Mouse (Mus musculus) erythroblast, embryonic 14.5 days (primary cell): ENCODE measurements around the gene Gphb5. TPM values are rescaled to one million over a fixed set of nuclear protein-coding genes. Genes with fewer than 3 reads are reported as not detected.

Source experiments
- H3K27me3 ChIP-seq: 2 replicates; pipeline ENCODE4 v1.6.1; 2012; ENCODE audit warnings: inconsistent platforms; ENCODE audit not compliant: control insufficient read depth
- H3K36me3 ChIP-seq: 2 replicates; pipeline ENCODE4 v1.6.1; 2012; ENCODE audit warnings: mild to moderate bottlenecking, inconsistent platforms; ENCODE audit not compliant: control insufficient read depth
- H3K4me1 ChIP-seq: 2 replicates; pipeline ENCODE4 v1.6.1; 2012; ENCODE audit warnings: inconsistent platforms; ENCODE audit not compliant: control insufficient read depth
- H3K4me3 ChIP-seq: replicated peaks from 2 replicates; pipeline ENCODE3; 2012; ENCODE audit warnings: moderate library complexity, mild to moderate bottlenecking, inconsistent platforms
- H3K9me3 ChIP-seq: 2 replicates; pipeline ENCODE4 v1.6.1; 2012; ENCODE audit warnings: low read length, inconsistent platforms, mixed read lengths; ENCODE audit not compliant: control insufficient read depth
- GATA1 ChIP-seq: IDR thresholded peaks from 2 replicates; pipeline ENCODE4 v1.6.1; 2012; ENCODE audit warnings: low read length, inconsistent platforms, mixed read lengths
- TAL1 ChIP-seq: IDR thresholded peaks from 3 replicates; pipeline ENCODE4 v1.6.1; 2012; ENCODE audit warnings: low read length, inconsistent platforms, mixed read lengths
- polyA plus RNA-seq: library from polyadenylated mRNA; stranded (reverse); fragments of >175 nt; gene quantifications from 2 replicates; pipeline ENCODE4 v1.2.3, GENCODE M21; 2012

Gphb5 gene
- polyA plus RNA-seq, 1 experiment = not detected

DNA sequence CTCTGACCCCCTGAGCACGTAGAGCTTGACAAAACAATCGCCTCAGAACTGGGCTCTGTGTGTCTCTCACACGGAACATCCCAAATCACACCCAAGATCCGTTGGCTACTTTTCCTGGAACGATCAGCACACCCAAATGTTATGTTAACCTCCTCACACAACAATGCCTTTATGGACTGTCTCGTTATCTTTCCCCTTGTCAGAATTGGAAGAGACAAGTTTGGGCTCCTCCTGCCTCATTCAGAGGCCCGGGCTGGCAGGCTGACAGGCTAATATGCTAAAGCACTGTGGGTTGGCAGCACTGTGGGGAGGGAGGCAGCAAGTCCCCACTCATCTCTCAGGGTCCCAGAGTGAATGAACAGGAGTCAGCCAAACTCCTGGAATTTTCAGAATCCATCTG lies 19.5 kb downstream of the Gphb5 start:
- H3K4me1 ChIP-seq = no peaks in the 10 kb centered on the region

DNA sequence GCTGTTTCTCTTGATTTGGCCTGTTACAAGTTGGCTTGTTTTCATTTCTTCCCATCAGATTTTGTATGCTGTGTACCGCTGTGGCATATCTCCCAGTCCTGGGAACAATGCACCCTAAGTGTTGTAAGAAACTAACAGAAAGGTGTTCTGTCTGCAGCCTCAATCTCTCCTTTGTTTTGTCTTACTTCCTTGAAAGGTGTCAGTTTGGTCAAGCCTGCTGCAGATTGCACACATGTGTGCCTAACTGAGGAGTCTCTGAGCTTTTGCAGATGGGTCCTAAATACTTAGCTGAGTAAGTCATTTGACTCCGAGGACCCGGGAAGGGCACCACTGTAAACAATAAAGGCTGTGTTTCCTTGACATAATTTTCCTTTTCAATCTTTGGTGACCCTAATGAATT lies 20.0 kb downstream of the Gphb5 start:
- Histone ChIP-seq H3K36me3 (no peaks in the 10 kb centered on the region), H3K27me3 (no peaks in the 10 kb centered on the region)
- TF ChIP-seq TAL1 (no peak), GATA1 (no peak)

More for the DNA sequence above, 19.5 kb downstream of the Gphb5 start:
- Histone ChIP-seq H3K36me3 (no peaks in the 10 kb centered on the region), H3K9me3 (no peaks in the 10 kb centered on the region), H3K27me3 (no peaks in the 10 kb centered on the region), H3K4me3 (no peak overlapping the region)
- no peak for TF ChIP-seq TAL1
- TF ChIP-seq GATA1 = no peak

DNA sequence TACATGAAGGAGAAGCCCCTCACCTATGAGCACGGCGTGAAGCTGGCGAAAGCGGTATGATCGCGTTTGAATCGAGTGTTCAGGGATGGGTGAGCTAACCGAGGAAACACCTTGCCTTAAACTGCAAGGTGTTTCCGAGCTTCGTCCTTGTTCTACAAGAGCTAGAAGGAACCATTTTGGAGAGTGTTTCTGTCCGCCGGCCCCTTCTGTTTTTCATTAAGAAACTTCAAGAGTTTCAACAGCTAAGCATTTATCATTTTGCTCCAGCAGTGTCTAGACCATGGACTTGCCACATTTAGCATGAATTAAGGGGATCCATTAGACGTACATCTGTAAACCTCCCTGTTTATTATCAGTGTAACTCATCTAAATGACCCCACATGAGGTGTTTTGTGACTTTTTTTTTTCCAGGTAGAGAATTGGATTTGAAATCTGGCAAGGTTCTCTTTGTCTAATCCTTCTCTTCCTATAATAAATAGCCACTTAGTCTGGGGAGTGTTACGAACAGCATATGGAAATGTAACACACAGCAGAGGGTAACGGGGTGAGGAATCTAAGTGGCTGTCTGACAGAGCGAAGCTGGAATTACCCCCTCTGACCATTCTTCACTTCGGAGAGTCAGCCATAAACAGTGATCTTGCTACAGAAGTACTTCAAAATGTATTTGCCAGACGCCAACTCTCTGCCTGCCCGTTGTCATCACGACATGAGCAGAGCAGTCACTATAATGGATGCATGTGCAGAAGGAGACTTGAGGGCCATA lies 22.4 kb downstream of the Gphb5 start:
- Histone ChIP-seq H3K36me3 (no peaks in the 10 kb centered on the region), H3K4me1 (no peaks in the 10 kb centered on the region), H3K27me3 (no peaks in the 10 kb centered on the region), H3K9me3 (no peaks in the 10 kb centered on the region), H3K4me3 (no peak overlapping the region)
- TF ChIP-seq TAL1 (no peak), GATA1 (no peak)

More for the DNA sequence above, 20.0 kb downstream of the Gphb5 start:
- Histone ChIP-seq H3K4me1 (no peaks in the 10 kb centered on the region), H3K4me3 (no peak overlapping the region), H3K9me3 (no peaks in the 10 kb centered on the region)

DNA sequence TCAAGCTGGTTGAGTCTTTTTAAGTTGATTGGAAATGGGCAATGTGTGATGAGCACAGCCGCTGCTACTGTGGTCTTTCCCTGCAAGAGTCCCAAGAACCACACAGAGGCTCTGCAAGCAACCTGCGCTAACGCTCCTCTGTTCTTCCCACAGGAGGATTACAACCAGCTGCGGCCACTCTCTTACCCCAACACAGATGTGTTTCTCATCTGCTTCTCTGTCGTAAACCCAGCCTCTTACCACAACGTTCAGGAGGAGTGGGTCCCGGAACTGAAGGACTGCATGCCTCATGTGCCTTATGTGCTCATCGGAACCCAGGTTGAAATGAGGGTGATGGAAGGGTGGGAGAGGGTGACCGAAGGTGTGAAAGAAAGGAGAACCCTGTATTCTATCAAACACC lies 25.1 kb downstream of the Gphb5 start:
- no peaks in the 10 kb centered on the region for H3K36me3 ChIP-seq
- H3K9me3 ChIP-seq = no peaks in the 10 kb centered on the region
- H3K4me1 ChIP-seq = no peaks in the 10 kb centered on the region
- no peaks in the 10 kb centered on the region for H3K27me3 ChIP-seq
- H3K4me3 ChIP-seq = no peak overlapping the region
- TF ChIP-seq GATA1 (no peak), TAL1 (no peak)

DNA sequence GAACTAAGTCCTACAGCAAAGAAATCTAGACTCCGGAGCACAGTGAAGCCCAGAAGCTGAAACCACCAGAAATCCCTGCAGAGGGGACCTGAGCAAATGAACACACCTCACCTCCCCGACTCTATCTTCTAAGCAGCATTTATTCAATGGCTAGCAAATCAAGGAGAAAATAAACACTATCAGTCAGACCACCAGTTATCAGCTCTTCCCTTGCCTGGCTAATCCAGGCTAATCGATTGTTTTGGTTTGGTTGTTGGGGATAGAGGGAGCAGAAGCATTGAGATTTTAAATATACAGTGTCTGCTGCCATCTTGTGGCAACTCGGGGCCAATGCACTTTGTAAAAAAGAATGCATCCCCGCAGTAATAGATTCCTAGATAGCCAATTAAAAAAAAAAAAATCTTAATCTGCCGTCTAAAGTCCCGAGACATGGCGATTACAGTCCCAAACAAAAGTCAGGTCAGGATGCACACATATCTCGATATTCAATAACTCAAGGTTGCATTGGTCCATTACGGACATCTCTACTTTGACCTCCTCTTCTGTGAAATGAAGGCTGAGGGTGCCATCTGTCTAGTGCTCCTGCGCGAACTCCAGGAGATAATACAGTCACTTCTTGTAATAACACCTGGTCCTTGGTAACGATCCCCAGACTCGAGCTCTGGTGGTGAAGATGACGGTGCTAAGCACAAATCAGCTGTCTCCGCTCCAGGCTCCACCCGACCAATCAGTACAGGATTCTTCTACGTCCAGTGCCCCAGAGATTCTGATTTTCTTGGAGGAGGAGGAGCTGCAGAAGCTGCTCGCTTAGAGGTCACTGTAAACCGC lies 27.1 kb downstream of the Gphb5 start:
- H3K36me3 ChIP-seq = no peaks in the 10 kb centered on the region
- no peak overlapping the region for H3K4me3 ChIP-seq
- no peak for TF ChIP-seq GATA1
- TF ChIP-seq TAL1 = no peak
- no peaks in the 10 kb centered on the region for H3K9me3 ChIP-seq
- no peaks in the 10 kb centered on the region for H3K27me3 ChIP-seq
- H3K4me1 ChIP-seq = no peaks in the 10 kb centered on the region

DNA sequence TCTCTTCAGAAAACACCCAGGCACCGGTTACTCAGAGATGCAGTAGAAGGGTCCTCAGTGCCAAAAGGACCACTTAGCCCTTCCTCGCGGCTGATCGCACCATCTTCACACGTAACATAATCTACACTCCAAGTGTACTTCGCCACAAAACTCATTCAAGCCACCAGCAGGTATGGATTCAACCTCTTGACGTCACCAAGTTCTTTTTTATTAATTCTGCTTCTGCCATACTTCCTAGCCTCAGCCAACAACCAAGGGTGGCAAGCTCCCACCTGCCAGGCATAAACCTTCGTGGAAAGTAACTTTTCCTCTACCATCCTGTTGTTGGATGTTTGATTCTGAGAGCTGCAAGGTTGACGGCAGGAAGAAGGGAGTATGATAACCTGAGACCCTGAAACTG lies 28.1 kb downstream of the Gphb5 start:
- no peaks in the 10 kb centered on the region for H3K36me3 ChIP-seq
- H3K9me3 ChIP-seq = no peaks in the 10 kb centered on the region
- TF ChIP-seq GATA1 (no peak), TAL1 (no peak)
- H3K4me1 ChIP-seq = no peaks in the 10 kb centered on the region
- H3K27me3 ChIP-seq = no peaks in the 10 kb centered on the region
- no peak overlapping the region for H3K4me3 ChIP-seq

DNA sequence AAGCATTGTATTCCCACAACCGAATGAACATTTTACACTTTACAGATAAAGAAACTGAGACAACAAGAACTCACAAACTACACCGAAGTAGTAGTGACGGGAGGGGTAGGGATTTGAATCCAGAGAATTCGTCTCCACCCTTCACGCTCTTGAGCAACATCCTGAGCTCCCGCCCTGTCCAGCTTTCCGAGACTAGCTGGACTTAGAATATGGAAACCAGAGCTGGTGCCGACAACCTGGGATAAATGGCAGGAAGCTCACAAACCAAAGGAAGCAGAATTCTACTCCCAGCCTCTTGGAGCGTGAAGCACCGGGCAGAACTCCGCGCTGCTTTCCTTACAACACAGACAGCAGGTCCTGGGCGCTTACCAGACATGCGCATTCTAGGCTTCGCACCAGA lies 28.7 kb downstream of the Gphb5 start:
- Histone ChIP-seq H3K4me1 (no peaks in the 10 kb centered on the region), H3K4me3 (no peak overlapping the region), H3K36me3 (no peaks in the 10 kb centered on the region), H3K27me3 (no peaks in the 10 kb centered on the region), H3K9me3 (no peaks in the 10 kb centered on the region)
- no peak for TF ChIP-seq GATA1
- no peak for TF ChIP-seq TAL1

DNA sequence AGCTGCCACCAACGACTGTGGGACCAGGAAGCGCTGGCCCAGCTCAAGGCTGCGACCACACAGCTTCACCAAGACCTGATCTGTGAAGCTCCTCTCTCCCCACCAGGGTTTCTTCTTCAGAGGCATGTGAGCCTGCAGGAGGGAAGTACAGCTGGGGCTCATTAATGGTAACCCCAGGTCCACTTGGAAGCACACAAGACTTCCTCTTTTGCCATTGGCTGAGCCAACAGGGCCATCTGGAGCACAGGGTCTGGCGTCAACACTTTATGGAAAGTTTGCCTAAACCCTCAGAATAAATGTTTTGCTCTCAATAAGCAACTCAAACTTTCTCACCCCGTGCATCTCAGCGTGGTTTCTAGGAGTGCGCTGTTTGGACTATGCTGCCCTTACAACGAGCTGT lies 29.4 kb downstream of the Gphb5 start:
- no peaks in the 10 kb centered on the region for H3K36me3 ChIP-seq
- no peaks in the 10 kb centered on the region for H3K27me3 ChIP-seq
- H3K4me1 ChIP-seq = no peaks in the 10 kb centered on the region
- no peak for TF ChIP-seq TAL1
- no peak for TF ChIP-seq GATA1
- H3K4me3 ChIP-seq = no peak overlapping the region
- H3K9me3 ChIP-seq = no peaks in the 10 kb centered on the region

DNA sequence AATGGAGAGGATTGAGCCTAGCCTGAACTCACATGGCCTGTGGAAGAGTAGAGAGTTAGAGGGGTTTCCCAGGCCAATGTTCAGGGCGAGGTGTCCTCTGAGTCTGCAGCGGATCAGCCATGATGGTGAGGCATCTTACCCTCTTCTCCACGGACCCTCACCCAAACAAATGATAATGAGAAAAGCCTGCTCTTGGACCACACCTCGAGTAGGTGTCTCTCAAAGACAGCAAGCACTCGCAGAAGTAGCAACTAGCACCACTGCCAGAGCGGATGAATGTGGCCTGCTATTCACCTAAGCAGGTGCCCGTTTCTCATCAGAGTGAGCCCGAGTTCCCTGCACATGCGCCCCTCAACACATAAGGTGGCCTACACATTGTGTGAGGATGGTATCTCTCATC lies 29.9 kb downstream of the Gphb5 start:
- Histone ChIP-seq H3K27me3 (no peaks in the 10 kb centered on the region), H3K36me3 (no peaks in the 10 kb centered on the region), H3K4me1 (no peaks in the 10 kb centered on the region), H3K4me3 (no peak overlapping the region), H3K9me3 (no peaks in the 10 kb centered on the region)
- TF ChIP-seq TAL1 (no peak), GATA1 (no peak)
